Mouse (Mus musculus) midbrain, embryonic 10.5 days (tissue): ENCODE measurements at regions not wholly inside any gene's neighbourhood (a gene's known extent, or its start where the extent isn't known, plus 50 kb on each side); places are given as distances from the start of the nearest gene placed in this dataset.

ENCODE experiments used
- DNase-seq: peaks from one replicate; pipeline ENCODE4 v3.0.0-alpha.2; 2017; ENCODE audit warnings: low spot score
- H3K27ac ChIP-seq: fragments of 300-500 bp; sonication (generic); replicated peaks from 2 replicates; pipeline ENCODE4 v1.5.1; 2016; ENCODE audit warnings: mild to moderate bottlenecking
- H3K27me3 ChIP-seq: fragments of 300-500 bp; sonication (generic); 2 replicates; pipeline ENCODE4 v1.6.1; 2016; ENCODE audit warnings: low read depth, mild to moderate bottlenecking; ENCODE audit not compliant: poor library complexity, severe bottlenecking
- H3K36me3 ChIP-seq: fragments of 300-500 bp; sonication (generic); 2 replicates; pipeline ENCODE4 v1.6.1; 2016; ENCODE audit warnings: mild to moderate bottlenecking, moderate library complexity
- H3K4me1 ChIP-seq: fragments of 300-500 bp; sonication (generic); 2 replicates; pipeline ENCODE4 v1.6.1; 2016
- H3K4me3 ChIP-seq: fragments of 300-500 bp; sonication (generic); 2 replicates; pipeline ENCODE4 v1.5.1; 2016; ENCODE audit warnings: mild to moderate bottlenecking, moderate library complexity
- H3K9me3 ChIP-seq: fragments of 300-500 bp; sonication (generic); replicated peaks from 2 replicates; pipeline ENCODE4 v1.6.1; 2016; ENCODE audit warnings: mild to moderate bottlenecking
- WGBS: fragments of 180-500 bp; shearing (Covaris S2); methylation state at CpG from one replicate; pipeline ENCODE4 v1.1.7; 2016; 5-methylcytosine and 5-hydroxymethylcytosine counted together

DNA sequence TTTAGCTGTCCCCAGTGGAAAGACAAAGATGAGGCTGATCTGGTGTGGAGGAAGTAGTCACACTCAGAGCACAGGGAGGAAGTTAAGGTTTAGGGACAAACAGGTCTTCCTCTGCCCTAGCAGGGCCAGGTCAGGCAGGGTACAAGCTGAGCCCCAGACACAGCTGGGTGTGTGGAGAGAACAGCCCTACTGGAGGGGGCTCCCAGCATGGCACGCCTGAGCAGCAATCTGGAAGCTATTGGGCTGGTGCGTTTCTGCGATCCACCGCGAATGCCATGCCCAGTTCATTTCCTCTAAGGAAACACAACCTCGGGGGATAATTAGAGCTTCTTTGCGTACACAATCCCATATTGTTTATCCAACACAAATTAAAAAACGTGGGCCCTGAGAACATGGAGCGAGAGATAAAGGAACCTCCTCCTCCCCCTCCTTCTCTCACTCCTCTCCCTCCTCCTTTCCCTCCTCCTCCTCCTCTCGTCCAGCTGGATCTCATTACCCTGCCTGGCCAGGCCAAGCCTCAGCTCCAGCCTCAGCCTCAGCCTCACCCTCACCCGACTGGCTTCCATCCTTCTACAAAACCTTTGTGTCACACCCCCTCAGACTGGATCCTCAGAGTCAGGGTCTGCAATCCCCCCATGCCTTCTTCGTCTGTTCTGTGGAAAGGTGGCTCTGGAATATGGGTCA lies 81.2 kb downstream of the Pja1 start:
- Histone ChIP-seq H3K9me3 (no peaks in the 10 kb centered on the region), H3K4me3 (no peak overlapping the region), H3K27ac (peak overlapping the region; percentile 63), H3K27me3 (peaks cover 100% of the 10 kb centered on the region), H3K4me1 (peaks cover 25% of the 10 kb centered on the region), H3K36me3 (no peaks in the 10 kb centered on the region)
- DNase-seq = no peak
- WGBS = 65% methylated on average over 12 of the region's 12 CpGs

DNA sequence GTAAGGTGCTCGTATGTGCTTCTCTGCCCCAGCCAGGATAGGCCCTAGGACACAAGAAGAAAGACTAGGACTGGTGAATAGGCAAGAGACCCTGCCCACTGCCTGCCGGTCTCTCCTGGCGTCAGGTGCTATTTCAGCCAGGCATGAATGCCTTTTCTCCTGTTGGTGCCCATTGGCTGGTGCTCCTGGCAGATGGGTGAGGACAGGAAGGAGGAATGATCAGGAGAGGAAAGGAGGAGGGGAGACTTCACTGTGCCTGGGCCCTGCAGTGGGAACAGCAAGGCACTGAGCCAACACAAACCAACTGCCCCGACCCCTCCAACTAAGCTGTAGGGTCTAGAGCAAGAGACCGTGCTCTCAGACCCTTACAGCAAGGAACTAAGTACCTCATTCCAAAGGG lies 100.4 kb downstream of the Pja1 start:
- H3K4me3 ChIP-seq = no peak overlapping the region
- no peaks in the 10 kb centered on the region for H3K36me3 ChIP-seq
- 91% methylated on average over 5 of the region's 5 CpGs for WGBS
- peak; percentile 7 for DNase-seq
- H3K27ac ChIP-seq = no peak overlapping the region
- H3K9me3 ChIP-seq = no peaks in the 10 kb centered on the region
- peaks cover 7% of the 10 kb centered on the region; the same call in 1 of the 2 replicates for H3K4me1 ChIP-seq
- H3K27me3 ChIP-seq = peaks cover 100% of the 10 kb centered on the region

DNA sequence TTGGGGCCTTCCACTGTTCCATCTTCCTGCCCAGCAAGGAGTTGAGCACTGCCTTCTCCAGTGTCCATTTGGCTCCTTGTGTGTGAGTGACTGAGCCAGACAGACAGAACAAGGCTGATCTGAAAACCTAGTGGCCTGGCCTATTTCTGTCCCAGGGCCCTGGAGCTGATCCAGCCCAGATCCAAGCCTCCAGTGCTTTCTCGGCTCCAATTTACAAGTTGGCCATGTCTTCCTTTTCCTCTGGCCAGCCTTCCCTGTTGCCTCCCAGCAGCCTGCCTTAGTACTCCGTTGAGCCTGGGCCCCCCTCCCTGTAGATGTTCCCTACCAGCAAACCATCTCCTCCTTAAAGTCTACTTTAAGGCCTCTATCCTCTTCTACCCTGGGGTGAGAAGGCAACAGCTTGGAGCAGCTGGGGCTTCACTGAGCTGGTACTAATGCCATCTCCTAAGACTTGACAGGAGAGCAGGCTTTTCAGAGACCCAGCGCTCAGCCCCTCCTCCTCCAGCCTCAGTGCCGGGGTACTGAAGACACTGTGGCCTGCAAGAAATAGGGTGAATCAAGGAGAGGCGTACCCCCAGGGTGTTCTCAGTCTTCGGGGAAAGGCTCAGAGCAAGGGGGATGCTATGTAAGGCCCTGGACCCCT lies 101.7 kb downstream of the Pja1 start:
- 81% methylated on average over 6 of the region's 6 CpGs for WGBS
- Histone ChIP-seq H3K9me3 (no peaks in the 10 kb centered on the region), H3K27ac (no peak overlapping the region), H3K4me1 (peaks cover 5% of the 10 kb centered on the region; the same call in 1 of the 2 replicates), H3K36me3 (no peaks in the 10 kb centered on the region), H3K4me3 (no peak overlapping the region), H3K27me3 (peaks cover 100% of the 10 kb centered on the region)
- DNase-seq = no peak

DNA sequence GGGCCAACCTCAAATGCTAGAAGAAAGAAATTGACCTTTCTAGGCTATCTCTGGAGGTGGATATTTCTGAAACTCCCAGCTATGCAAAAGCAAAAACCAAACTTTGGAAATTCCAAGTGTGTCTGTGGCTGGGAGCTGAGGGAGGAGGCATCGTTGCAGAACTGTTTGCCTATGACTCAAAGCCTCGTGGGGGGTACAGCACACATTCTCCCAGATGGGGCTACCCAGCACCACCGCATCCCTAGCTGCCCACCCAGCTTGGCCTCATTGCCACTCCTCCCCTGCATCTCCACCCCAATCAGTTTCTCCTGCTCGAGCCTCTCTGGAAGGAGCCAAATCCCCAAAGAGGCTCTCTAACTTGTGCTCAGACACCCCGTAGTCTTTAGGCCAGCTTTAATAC lies 107.0 kb downstream of the Pja1 start:
- Histone ChIP-seq H3K27me3 (peaks cover 100% of the 10 kb centered on the region), H3K36me3 (no peaks in the 10 kb centered on the region), H3K9me3 (no peaks in the 10 kb centered on the region), H3K4me3 (no peak overlapping the region), H3K4me1 (peaks cover 6% of the 10 kb centered on the region; the same call in 1 of the 2 replicates), H3K27ac (no peak overlapping the region)
- no peak for DNase-seq
- 68% methylated on average over 5 of the region's 5 CpGs for WGBS

DNA sequence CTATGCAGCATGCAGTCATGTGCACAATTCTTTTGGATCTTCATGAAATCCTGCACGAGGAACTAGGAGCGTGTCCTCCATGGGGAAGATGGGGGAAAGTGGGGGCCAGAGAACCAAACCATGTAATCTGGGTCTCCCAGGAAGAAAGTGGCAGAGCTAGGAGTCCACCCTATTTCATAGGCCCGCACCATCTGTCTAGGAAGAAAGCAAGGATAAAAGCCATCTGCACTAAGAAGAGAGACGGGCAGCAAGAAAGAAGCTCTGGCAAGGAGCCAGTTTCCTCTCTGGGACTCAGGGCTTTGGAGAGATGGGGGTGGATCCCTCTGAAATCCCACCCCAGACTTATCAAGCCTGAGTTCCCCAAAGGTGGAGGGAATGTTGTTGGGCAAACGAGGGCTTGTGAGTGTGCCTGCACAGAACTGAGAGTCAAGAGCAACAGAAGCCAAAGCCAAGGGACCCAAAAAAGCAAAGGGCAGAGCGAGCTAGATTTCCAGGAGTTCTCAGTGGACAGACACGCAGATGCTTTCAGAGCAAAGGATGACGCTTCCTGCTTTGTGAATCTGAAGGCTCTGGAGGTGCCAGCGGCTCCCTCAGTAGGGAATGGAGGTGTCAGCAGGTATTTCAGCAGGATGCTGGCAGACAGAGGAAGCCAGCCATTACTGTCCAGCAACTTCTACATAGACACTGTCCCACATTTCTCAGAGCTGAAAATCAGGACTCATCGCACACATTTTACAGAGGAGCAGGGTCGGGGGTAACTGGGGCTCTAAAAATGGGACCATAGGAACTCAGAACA lies 110.8 kb downstream of the Pja1 start:
- no peaks in the 10 kb centered on the region for H3K36me3 ChIP-seq
- H3K4me3 ChIP-seq = no peak overlapping the region
- 79% methylated on average over 11 of the region's 11 CpGs for WGBS
- peaks cover 19% of the 10 kb centered on the region for H3K4me1 ChIP-seq
- H3K9me3 ChIP-seq = no peaks in the 10 kb centered on the region
- peak; percentile 10 for DNase-seq
- peaks cover 98% of the 10 kb centered on the region for H3K27me3 ChIP-seq
- H3K27ac ChIP-seq = no peak overlapping the region

DNA sequence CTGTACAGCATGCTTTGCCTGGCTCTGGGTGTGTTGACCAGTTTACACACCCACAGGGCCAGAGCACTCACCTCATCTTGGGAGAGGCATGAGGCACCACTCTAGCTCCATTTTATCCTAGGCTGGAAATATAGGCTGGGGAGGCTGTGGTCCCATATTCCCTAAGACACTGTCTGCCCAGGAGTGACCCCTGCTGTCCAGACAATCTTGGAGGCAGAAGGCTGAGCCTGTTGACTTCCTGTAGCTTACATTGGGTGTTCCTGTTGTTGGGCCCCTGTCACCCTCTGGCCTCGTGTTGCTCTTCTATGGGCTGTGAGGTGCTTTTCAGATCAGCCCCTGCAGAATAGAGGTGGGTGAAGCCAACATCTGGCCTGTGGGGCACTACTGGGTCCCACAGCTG lies 112.3 kb downstream of the Pja1 start:
- Histone ChIP-seq H3K27me3 (peaks cover 98% of the 10 kb centered on the region), H3K27ac (0 out of 2 replicates have a peak overlapping the region, but pooled peaks have one; percentile 71)
- 64% methylated on average over 1 of the region's 1 CpGs for WGBS

DNA sequence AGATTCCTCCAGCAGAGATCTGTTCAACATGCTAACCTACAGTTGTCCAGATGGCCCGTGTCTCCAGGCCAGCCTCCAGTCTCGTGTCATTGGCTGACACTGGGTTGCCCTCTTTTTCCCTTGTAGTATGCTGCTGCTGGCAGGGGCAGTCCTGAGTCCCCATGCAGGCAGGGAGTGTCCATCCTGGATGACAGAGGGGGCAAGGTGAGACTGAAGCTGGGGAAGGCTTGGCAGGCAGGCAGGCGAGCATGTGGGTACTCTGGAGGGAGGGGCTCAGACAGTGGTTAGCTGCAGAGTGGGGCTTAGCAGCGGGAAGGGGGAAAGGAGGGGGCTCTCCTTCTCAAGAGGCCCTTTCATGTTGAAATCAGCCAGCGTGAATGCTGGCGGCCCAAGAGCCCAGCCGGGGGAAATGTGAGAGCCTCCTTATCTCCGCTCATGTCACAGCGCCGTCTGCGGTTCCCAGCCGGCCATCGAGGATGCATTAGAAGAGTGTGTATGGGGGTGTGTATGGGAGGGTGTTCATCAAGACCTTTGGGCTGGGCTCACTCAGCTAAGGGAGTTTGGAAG lies 112.9 kb downstream of the Pja1 start:
- Histone ChIP-seq H3K4me3 (no peak overlapping the region), H3K36me3 (no peaks in the 10 kb centered on the region), H3K9me3 (no peaks in the 10 kb centered on the region), H3K27ac (peak overlapping the region; percentile 71), H3K4me1 (peaks cover 23% of the 10 kb centered on the region), H3K27me3 (peaks cover 98% of the 10 kb centered on the region)
- peak; percentile 27 for DNase-seq
- 25% methylated on average over 13 of the region's 13 CpGs for WGBS

More for the DNA sequence above, 112.3 kb downstream of the Pja1 start:
- peak; percentile 10 for DNase-seq
- Histone ChIP-seq H3K9me3 (no peaks in the 10 kb centered on the region), H3K36me3 (no peaks in the 10 kb centered on the region), H3K4me3 (no peak overlapping the region), H3K4me1 (peaks cover 19% of the 10 kb centered on the region)

DNA sequence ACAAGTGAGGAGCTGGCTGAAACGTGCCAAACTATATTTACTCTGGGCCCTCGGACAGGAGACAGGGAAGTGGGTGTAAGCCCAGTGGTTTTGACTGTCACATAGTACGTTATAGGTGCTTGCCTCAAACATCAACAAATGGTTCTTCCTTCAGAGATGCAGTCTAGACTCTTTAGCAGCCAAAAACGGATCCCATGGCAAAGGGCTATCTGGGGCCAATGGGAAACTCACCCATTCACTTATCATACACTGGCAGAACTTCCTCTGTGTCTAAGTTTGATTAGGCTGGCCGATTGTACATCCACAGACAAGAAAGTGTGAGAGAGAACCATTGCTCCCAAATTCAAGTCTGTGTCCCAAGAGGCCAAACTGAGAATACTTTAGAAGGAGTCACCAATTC lies 115.9 kb downstream of the Pja1 start:
- peaks cover 98% of the 10 kb centered on the region for H3K27me3 ChIP-seq
- H3K4me3 ChIP-seq = no peak overlapping the region
- peaks cover 27% of the 10 kb centered on the region for H3K4me1 ChIP-seq
- H3K36me3 ChIP-seq = no peaks in the 10 kb centered on the region
- no peaks in the 10 kb centered on the region for H3K9me3 ChIP-seq
- DNase-seq = peak; percentile 6
- no peak overlapping the region for H3K27ac ChIP-seq
- 83% methylated on average over 5 of the region's 5 CpGs for WGBS

DNA sequence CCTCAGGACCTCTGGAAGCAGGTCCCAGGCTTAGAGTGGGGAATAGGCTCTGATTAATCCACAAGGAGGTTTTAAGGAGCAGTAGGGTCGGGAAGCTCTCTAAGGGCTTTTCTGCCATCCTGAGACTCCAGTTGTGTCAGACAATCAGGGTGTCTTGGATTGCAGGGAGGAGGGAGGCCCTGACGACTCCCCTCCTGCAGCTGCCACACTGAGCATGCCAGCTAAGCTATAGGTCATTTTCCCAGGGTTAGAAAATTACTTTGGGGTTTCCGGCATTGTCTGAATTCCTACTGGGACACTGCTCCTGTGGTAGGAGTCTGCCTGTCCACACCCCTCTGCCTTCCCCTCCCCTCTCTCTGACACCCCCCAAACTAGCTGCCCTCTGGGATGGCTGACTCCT lies 120.8 kb downstream of the Pja1 start:
- no peak overlapping the region for H3K27ac ChIP-seq
- 68% methylated on average over 3 of the region's 3 CpGs for WGBS
- DNase-seq = no peak
- H3K9me3 ChIP-seq = peaks cover 3% of the 10 kb centered on the region; the same call in 1 of the 2 replicates
- H3K4me1 ChIP-seq = peaks cover 13% of the 10 kb centered on the region
- H3K4me3 ChIP-seq = no peak overlapping the region
- no peaks in the 10 kb centered on the region for H3K36me3 ChIP-seq
- H3K27me3 ChIP-seq = peaks cover 98% of the 10 kb centered on the region

DNA sequence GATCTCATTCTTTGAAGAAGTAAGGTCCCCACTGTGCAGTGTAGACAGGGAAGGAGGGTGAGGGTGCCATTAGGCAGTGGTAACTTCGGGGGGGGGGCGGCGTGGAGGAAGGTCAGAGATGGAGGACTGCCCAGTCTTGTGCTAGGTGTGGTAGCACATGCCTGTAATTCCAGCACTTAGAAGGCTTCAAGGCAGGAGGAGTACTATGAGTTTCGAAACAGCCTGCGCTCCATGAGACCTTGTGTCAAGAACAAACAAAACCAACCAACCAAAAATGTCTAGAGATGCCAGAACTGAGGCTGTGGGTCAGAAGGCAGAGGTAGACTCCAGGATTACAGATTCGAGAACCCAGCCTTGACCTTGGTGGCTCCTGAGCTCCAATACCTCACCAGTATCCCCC lies 130.8 kb downstream of the Pja1 start:
- Histone ChIP-seq H3K4me3 (no peak overlapping the region), H3K27ac (no peak overlapping the region), H3K9me3 (no peaks in the 10 kb centered on the region), H3K36me3 (no peaks in the 10 kb centered on the region), H3K4me1 (peaks cover 46% of the 10 kb centered on the region), H3K27me3 (peaks cover 93% of the 10 kb centered on the region)
- WGBS = 76% methylated on average over 6 of the region's 6 CpGs
- DNase-seq = no peak

DNA sequence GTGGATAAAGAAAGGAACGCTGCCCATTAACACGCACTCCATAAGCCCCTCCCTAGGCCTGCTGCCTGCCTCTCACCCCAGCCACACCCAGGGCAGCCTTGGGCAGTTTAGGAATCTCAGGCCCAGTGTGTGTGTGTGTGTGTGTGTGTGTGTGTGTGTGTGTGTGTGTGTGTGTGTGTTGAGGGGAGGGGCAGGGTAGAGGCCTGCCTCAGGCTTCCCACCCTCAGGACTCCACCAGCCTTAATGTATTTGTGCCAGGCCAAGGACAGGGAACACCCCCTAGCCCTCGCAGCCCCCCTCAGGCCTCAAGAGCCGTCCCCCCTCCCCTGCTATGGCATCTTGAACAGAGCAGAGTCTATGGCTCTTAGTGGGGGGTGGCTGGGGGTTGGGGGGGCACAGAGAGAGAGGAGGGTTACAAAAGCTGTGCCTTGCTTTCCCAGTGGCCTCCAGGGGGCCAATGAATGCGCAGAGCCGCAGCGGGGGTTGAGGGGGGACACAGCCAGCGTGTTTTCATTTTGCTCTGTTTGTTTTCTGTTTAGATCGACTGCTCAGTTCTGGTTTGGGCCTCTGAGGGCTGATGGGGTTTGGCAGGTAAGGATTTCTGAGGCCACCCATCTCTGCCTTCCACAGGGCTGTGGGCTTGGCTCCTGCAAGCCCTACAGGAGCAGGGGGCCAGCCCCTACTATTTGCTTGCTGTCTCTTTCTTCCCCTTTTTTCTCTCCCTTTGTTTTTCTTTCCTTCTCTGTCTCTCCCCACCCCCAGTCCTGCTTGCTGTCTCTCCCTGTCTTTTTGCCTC lies 131.8 kb downstream of the Pja1 start:
- Histone ChIP-seq H3K36me3 (no peaks in the 10 kb centered on the region), H3K27me3 (peaks cover 93% of the 10 kb centered on the region), H3K4me1 (peaks cover 46% of the 10 kb centered on the region), H3K4me3 (no peak overlapping the region), H3K27ac (peak overlapping the region; percentile 76), H3K9me3 (no peaks in the 10 kb centered on the region)
- 25% methylated on average over 9 of the region's 9 CpGs for WGBS
- DNase-seq = peak; percentile 30
